Mouse (Mus musculus): ENCODE measurements at regions not wholly inside any gene's neighbourhood (a gene's known extent, or its start where the extent isn't known, plus 50 kb on each side); places are given as distances from the start of the nearest gene placed in this dataset.

GRCm38 (mm10) chr13:112228846-112229245 lies 59.4 kb upstream of the Ankrd55 start:
- Histone ChIP-seq H3K4me2 (ENCODE audit: low read depth, severe bottlenecking) (no peak overlapping the region), H3K9me3 (ENCODE audit: control insufficient read depth, low read length) (no peaks in the 10 kb centered on the region), H3K27ac (replicated peaks; ENCODE audit: low read depth, low read length) (no peak overlapping the region), H3K36me3 (ENCODE audit: control insufficient read depth, insufficient read depth, low read length) (no peaks in the 10 kb centered on the region), H3K9ac (ENCODE audit: low read length) (no peak overlapping the region), H3K4me3 (ENCODE audit: low read depth, low read length) (no peak overlapping the region), H3K4me1 (ENCODE audit: control insufficient read depth, insufficient read depth, low read length) (no peaks in the 10 kb centered on the region), H3K27me3 (ENCODE audit: control insufficient read depth, insufficient read depth, low read length) (no peaks in the 10 kb centered on the region)
- ATAC-seq (ENCODE audit: insufficient number of reproducible peaks, low FRiP score, low TSS enrichment, low read depth), result no peak
- 80% methylated on average over 4 of the region's 4 CpGs for WGBS
- DNase-seq (ENCODE audit: low spot score), result no peak

- WGBS, result 13% methylated on average over 3 of the region's 3 CpGs
- DNase-seq (ENCODE audit: low spot score), result no peak
- no peak for ATAC-seq (ENCODE audit: insufficient number of reproducible peaks, low FRiP score, low TSS enrichment, low read depth)
Measured at GRCm38 (mm10) chr13:112230176-112230575, 58.1 kb upstream of the Ankrd55 start.

GRCm38 (mm10) chr13:112234695-112235094 lies 53.6 kb upstream of the Ankrd55 start:
- DNase-seq (ENCODE audit: low spot score), result no peak
- no peaks in the 10 kb centered on the region for H3K27me3 ChIP-seq (ENCODE audit: control insufficient read depth, insufficient read depth, low read length)
- ATAC-seq (ENCODE audit: insufficient number of reproducible peaks, low FRiP score, low TSS enrichment, low read depth), result no peak
- no peaks in the 10 kb centered on the region for H3K4me1 ChIP-seq (ENCODE audit: control insufficient read depth, insufficient read depth, low read length)
- H3K4me2 ChIP-seq (ENCODE audit: low read depth, severe bottlenecking), result no peak overlapping the region
- H3K4me3 ChIP-seq (ENCODE audit: low read depth, low read length), result no peak overlapping the region
- 87% methylated on average over 6 of the region's 6 CpGs for whole genome bisulfite sequencing
- no peaks in the 10 kb centered on the region for H3K36me3 ChIP-seq (ENCODE audit: control insufficient read depth, insufficient read depth, low read length)
- 0 out of 2 replicates have a peak, but pooled peaks cover 3% of the 10 kb centered on the region for H3K9me3 ChIP-seq (ENCODE audit: control insufficient read depth, low read length)
- H3K9ac ChIP-seq (ENCODE audit: low read length), result no peak overlapping the region
- no peak overlapping the region for H3K27ac ChIP-seq (replicated peaks; ENCODE audit: low read depth, low read length)

More at GRCm38 (mm10) chr13:112230176-112230575, 58.1 kb upstream of the Ankrd55 start:
- Histone ChIP-seq H3K4me2 (ENCODE audit: low read depth, severe bottlenecking) (no peak overlapping the region), H3K9me3 (ENCODE audit: control insufficient read depth, low read length) (0 out of 2 replicates have a peak, but pooled peaks cover 3% of the 10 kb centered on the region), H3K27me3 (ENCODE audit: control insufficient read depth, insufficient read depth, low read length) (no peaks in the 10 kb centered on the region), H3K4me1 (ENCODE audit: control insufficient read depth, insufficient read depth, low read length) (no peaks in the 10 kb centered on the region), H3K27ac (replicated peaks; ENCODE audit: low read depth, low read length) (no peak overlapping the region), H3K36me3 (ENCODE audit: control insufficient read depth, insufficient read depth, low read length) (no peaks in the 10 kb centered on the region), H3K4me3 (ENCODE audit: low read depth, low read length) (no peak overlapping the region), H3K9ac (ENCODE audit: low read length) (no peak overlapping the region)

GRCm38 (mm10) chr13:112236956-112237355 lies 51.3 kb upstream of the Ankrd55 start:
- no peak overlapping the region for H3K4me2 ChIP-seq (ENCODE audit: low read depth, severe bottlenecking)
- H3K9ac ChIP-seq (ENCODE audit: low read length), result no peak overlapping the region
- no peaks in the 10 kb centered on the region for H3K36me3 ChIP-seq (ENCODE audit: control insufficient read depth, insufficient read depth, low read length)
- H3K27ac ChIP-seq (replicated peaks; ENCODE audit: low read depth, low read length), result no peak overlapping the region
- 0 out of 2 replicates have a peak, but pooled peaks cover 3% of the 10 kb centered on the region for H3K9me3 ChIP-seq (ENCODE audit: control insufficient read depth, low read length)
- ATAC-seq (ENCODE audit: insufficient number of reproducible peaks, low FRiP score, low TSS enrichment, low read depth) (no peak), DNase-seq (ENCODE audit: low spot score) (no peak)
- no peaks in the 10 kb centered on the region for H3K4me1 ChIP-seq (ENCODE audit: control insufficient read depth, insufficient read depth, low read length)
- no peaks in the 10 kb centered on the region for H3K27me3 ChIP-seq (ENCODE audit: control insufficient read depth, insufficient read depth, low read length)
- WGBS, result 39% methylated on average over 6 of the region's 6 CpGs
- no peak overlapping the region for H3K4me3 ChIP-seq (ENCODE audit: low read depth, low read length)

- WGBS, result 63% methylated on average over 5 of the region's 5 CpGs
- H3K9ac ChIP-seq (ENCODE audit: low read length), result no peak overlapping the region
- no peak overlapping the region for H3K4me3 ChIP-seq (ENCODE audit: low read depth, low read length)
- H3K36me3 ChIP-seq (ENCODE audit: control insufficient read depth, insufficient read depth, low read length), result no peaks in the 10 kb centered on the region
- H3K27me3 ChIP-seq (ENCODE audit: control insufficient read depth, insufficient read depth, low read length), result no peaks in the 10 kb centered on the region
- H3K4me1 ChIP-seq (ENCODE audit: control insufficient read depth, insufficient read depth, low read length), result no peaks in the 10 kb centered on the region
- H3K27ac ChIP-seq (replicated peaks; ENCODE audit: low read depth, low read length), result no peak overlapping the region
- DNase-seq (ENCODE audit: low spot score), result no peak
- ATAC-seq (ENCODE audit: insufficient number of reproducible peaks, low FRiP score, low TSS enrichment, low read depth), result no peak
- H3K4me2 ChIP-seq (ENCODE audit: low read depth, severe bottlenecking), result no peak overlapping the region
- H3K9me3 ChIP-seq (ENCODE audit: control insufficient read depth, low read length), result 0 out of 2 replicates have a peak, but pooled peaks cover 3% of the 10 kb centered on the region
Measured at GRCm38 (mm10) chr13:112237377-112237776, 50.9 kb upstream of the Ankrd55 start.

GRCm38 (mm10) chr13:112237917-112238316 lies 50.3 kb upstream of the Ankrd55 start:
- Histone ChIP-seq H3K9ac (ENCODE audit: low read length) (no peak overlapping the region), H3K27me3 (ENCODE audit: control insufficient read depth, insufficient read depth, low read length) (no peaks in the 10 kb centered on the region), H3K27ac (replicated peaks; ENCODE audit: low read depth, low read length) (no peak overlapping the region), H3K4me1 (ENCODE audit: control insufficient read depth, insufficient read depth, low read length) (no peaks in the 10 kb centered on the region), H3K4me3 (ENCODE audit: low read depth, low read length) (no peak overlapping the region), H3K36me3 (ENCODE audit: control insufficient read depth, insufficient read depth, low read length) (no peaks in the 10 kb centered on the region), H3K9me3 (ENCODE audit: control insufficient read depth, low read length) (0 out of 2 replicates have a peak, but pooled peaks cover 3% of the 10 kb centered on the region), H3K4me2 (ENCODE audit: low read depth, severe bottlenecking) (no peak overlapping the region)
- ATAC-seq (ENCODE audit: insufficient number of reproducible peaks, low FRiP score, low TSS enrichment, low read depth) (no peak), DNase-seq (ENCODE audit: low spot score) (no peak)
- 41% methylated on average over 4 of the region's 4 CpGs for WGBS

Measured in limb, embryonic 11.5 days (tissue).